17 mouse cellular contexts compared by ENCODE assay signal in the genomic region with DNA sequence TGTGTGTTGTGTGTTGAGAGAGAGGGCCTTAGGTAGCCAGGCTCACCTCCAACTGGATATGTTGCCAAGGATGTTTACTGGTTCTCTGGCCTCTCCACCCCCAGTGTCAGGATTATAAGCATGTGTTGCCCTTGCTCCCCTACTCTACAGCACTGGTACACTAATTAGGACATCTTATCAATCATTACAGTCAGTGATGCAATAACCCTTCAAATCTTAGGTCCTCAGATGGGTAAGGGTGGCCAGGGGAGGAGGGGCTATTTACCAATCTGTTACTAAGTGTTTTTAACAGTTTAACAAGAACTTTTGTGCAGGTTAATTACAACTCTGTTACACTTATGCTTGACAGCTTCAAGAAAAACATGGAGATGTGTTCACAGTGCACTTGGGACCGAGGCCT.
"Had no signal": no experiment of that assay in that cellular context is flagged by ENCODE, and none has a peak within 500 bp of the region (broad histone marks: within the 10 kb centered on the region; RNA-seq: fewer than 3 reads in every experiment).

No protein-coding gene starts in this region.

- H3K27me3 ChIP-seq: lung, embryonic 15.5 days; megakaryocyte, embryonic 14.5 days; midbrain, embryonic 13.5 days; midbrain, embryonic 15.5 days; neural tube, embryonic 12.5 days; stomach, embryonic 15.5 days had no signal

- H3K4me3 ChIP-seq: lung, embryonic 15.5 days; megakaryocyte, embryonic 14.5 days; midbrain, embryonic 13.5 days; midbrain, embryonic 15.5 days; neural tube, embryonic 12.5 days; stomach, embryonic 15.5 days had no signal

- H3K9me3 ChIP-seq: lung, embryonic 15.5 days; megakaryocyte, embryonic 14.5 days; stomach, embryonic 15.5 days had no signal

- H3K9ac ChIP-seq: lung, embryonic 15.5 days; midbrain, embryonic 13.5 days; midbrain, embryonic 15.5 days; neural tube, embryonic 12.5 days; stomach, embryonic 15.5 days had no signal

- H3K4me1 ChIP-seq: lung, embryonic 15.5 days; megakaryocyte, embryonic 14.5 days; midbrain, embryonic 13.5 days; midbrain, embryonic 15.5 days; neural tube, embryonic 12.5 days; stomach, embryonic 15.5 days had no signal

- H3K27ac ChIP-seq: lung, embryonic 15.5 days; macrophage; midbrain, embryonic 13.5 days; midbrain, embryonic 15.5 days; neural tube, embryonic 12.5 days; stomach, embryonic 15.5 days; stomach, postnatal 0 days had no signal

- H3K4me2 ChIP-seq: lung, embryonic 15.5 days; midbrain, embryonic 11.5 days; midbrain, embryonic 13.5 days; midbrain, embryonic 15.5 days; neural tube, embryonic 12.5 days; stomach, embryonic 15.5 days had no signal

- DNase-seq: lung, adult 2 months; lung, postnatal 14 days; lung, postnatal 36 days; right cerebral cortex, postnatal 14 days; thymus, adult 2 months; thymus, postnatal 25 days; thymus, postnatal 4 days had no signal

- H3K36me3 ChIP-seq: lung, embryonic 15.5 days; midbrain, embryonic 13.5 days; midbrain, embryonic 15.5 days; neural tube, embryonic 12.5 days; stomach, embryonic 15.5 days had no signal

- ATAC-seq: lung, postnatal 0 days; midbrain, embryonic 13.5 days; midbrain, embryonic 15.5 days had no signal
